Mouse (Mus musculus) E14TG2a.4 (cell line): Measurements from ENCODE around the gene Treml2.
A peak's percentile ranks its signal among the peaks of the same experiment; 100 is the strongest.

ENCODE experiments used
- CTCF ChIP-seq: conservative IDR thresholded peaks from 2 replicates; pipeline ENCODE4 v1.5.1; 2014; ENCODE audit warnings: low read length
- NANOG ChIP-seq: IDR thresholded peaks from 2 replicates; pipeline ENCODE4 v1.6.1; 2014; ENCODE audit warnings: borderline replicate concordance, low read length, mixed read lengths
- POU5F1 ChIP-seq: IDR thresholded peaks from 2 replicates; pipeline ENCODE4 v1.6.1; 2014; ENCODE audit warnings: low read length, borderline replicate concordance

DNA sequence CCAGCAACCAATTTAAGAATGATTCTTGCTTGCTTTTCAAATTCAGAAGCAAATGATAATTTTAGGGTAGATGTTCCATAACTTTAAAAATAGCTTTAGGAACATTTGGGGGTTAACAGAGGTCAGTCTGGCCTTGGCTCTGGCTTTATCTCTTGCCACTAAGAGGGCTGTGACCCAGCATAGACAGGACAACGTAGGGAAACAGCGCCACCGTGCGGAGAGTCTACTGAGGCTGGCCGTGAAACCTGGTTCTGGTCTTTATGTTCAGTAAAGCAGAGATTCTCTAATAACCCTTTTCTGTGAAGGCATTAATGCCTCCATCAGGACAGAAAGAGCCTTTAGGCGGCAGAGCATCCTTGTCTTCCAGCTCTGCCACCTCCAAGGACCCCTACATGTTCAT, 37.6 kb downstream of the Treml2 start:
- peak; percentile 72 for TF ChIP-seq CTCF
- TF ChIP-seq POU5F1, result no peak
- no peak for TF ChIP-seq NANOG
